Mouse (Mus musculus) MEL (cell line): Measurements from ENCODE around the gene Cracr2a.

Source experiments
- CTCF ChIP-seq, 3 experiments: IDR thresholded peaks in 2 of 3; conservative IDR thresholded peaks in 1 of 3; 2 replicates each; pipeline ENCODE4 v1.5.1; 2011 to 2012; ENCODE audit warnings: low read length in 3 of 3, low read depth in 2 of 3, mild to moderate bottlenecking in 2 of 3, improper control_type of control experiment in 1 of 3, inconsistent platforms in 1 of 3, mixed read lengths in 1 of 3, moderate library complexity in 1 of 3; ENCODE audit not compliant: control insufficient read depth in 1 of 3, insufficient read depth in 1 of 3, poor library complexity in 1 of 3, severe bottlenecking in 1 of 3
- ELF1 ChIP-seq: IDR thresholded peaks from 2 replicates; pipeline ENCODE4 v1.6.1; 2014; ENCODE audit warnings: low read depth, mild to moderate bottlenecking, inconsistent platforms, low read length, improper control_type of control experiment, moderate library complexity
- MAFK ChIP-seq: IDR thresholded peaks from 2 replicates; pipeline ENCODE4 v1.6.1; 2011; ENCODE audit warnings: low read depth, mild to moderate bottlenecking, low read length, improper control_type of control experiment, borderline replicate concordance
- MAX ChIP-seq: IDR thresholded peaks from 2 replicates; pipeline ENCODE4 v1.6.1; 2011; ENCODE audit warnings: low read length, improper control_type of control experiment
- NELFE ChIP-seq: IDR thresholded peaks from 2 replicates; pipeline ENCODE4 v1.6.1; 2011; ENCODE audit warnings: low read depth, low read length, improper control_type of control experiment
- POLR2A ChIP-seq, 2 experiments: IDR thresholded peaks; 2 replicates each; pipeline ENCODE4 v1.6.1; 2011 to 2012; ENCODE audit warnings: low read length in 2 of 2, mild to moderate bottlenecking in 2 of 2, control low read depth in 1 of 2, improper control_type of control experiment in 1 of 2, low read depth in 1 of 2, moderate library complexity in 1 of 2; ENCODE audit not compliant: control insufficient read depth in 1 of 2, insufficient read depth in 1 of 2, poor library complexity in 1 of 2
- SIN3A ChIP-seq: IDR thresholded peaks from 2 replicates; pipeline ENCODE4 v1.6.1; 2012; ENCODE audit warnings: low read length, improper control_type of control experiment, inconsistent platforms
- TBP ChIP-seq: IDR thresholded peaks from 2 replicates; pipeline ENCODE4 v1.8.0; 2011; ENCODE audit warnings: low read depth, low read length, improper control_type of control experiment
- TCF12 ChIP-seq: IDR thresholded peaks from 2 replicates; pipeline ENCODE4 v1.6.1; 2014; ENCODE audit warnings: low read depth, mild to moderate bottlenecking, inconsistent platforms, low read length, improper control_type of control experiment, moderate library complexity
- ZC3H11A ChIP-seq: IDR thresholded peaks from 2 replicates; pipeline ENCODE4 v1.6.1; 2012; ENCODE audit warnings: low read depth, mild to moderate bottlenecking, inconsistent platforms, low read length, improper control_type of control experiment

GRCm38 (mm10) chr6:127693681-127694080, 132.5 kb downstream of the Cracr2a start:
- TF ChIP-seq CTCF (IDR thresholded peaks at IDR 0.05 in 2 of 3, conservative IDR thresholded peaks at IDR 0.05 in 1 of 3; ENCODE audit: control insufficient read depth in 1 of 3, insufficient read depth in 1 of 3, low read depth in 2 of 3, low read length in 3 of 3, poor library complexity in 1 of 3, severe bottlenecking in 1 of 3) (no peak), POLR2A (IDR thresholded peaks at IDR 0.05; ENCODE audit: control insufficient read depth in 1 of 2, insufficient read depth in 1 of 2, low read depth in 1 of 2, low read length in 2 of 2, poor library complexity in 1 of 2) (no peak), NELFE (no peak), SIN3A (no peak), MAX (no peak), TBP (no peak), TCF12 (no peak), ZC3H11A (no peak), MAFK (no peak), ELF1 (no peak)
